Mouse (Mus musculus) bone marrow, adult 2 months (tissue): ENCODE measurements at regions not wholly inside any gene's neighbourhood (a gene's known extent, or its start where the extent isn't known, plus 50 kb on each side); places are given as distances from the start of the nearest gene placed in this dataset.

Source experiments
- CTCF ChIP-seq: fragments of 200-500 bp; IDR thresholded peaks from 2 replicates; pipeline ENCODE4 v1.5.1; 2011; ENCODE audit warnings: low read length, control low read depth; ENCODE audit not compliant: control insufficient read depth, insufficient read depth
- POLR2A ChIP-seq: fragments of 200-500 bp; IDR thresholded peaks from 2 replicates; pipeline ENCODE4 v1.6.1; 2011; ENCODE audit warnings: low read depth, mild to moderate bottlenecking, control low read depth, low read length, borderline replicate concordance; ENCODE audit not compliant: control insufficient read depth

- TF ChIP-seq POLR2A (no peak), CTCF (no peak)
Observed at GRCm38 (mm10) chr7:111268197-111268596, 185.4 kb upstream of the Eif4g2 start.
